Mouse (Mus musculus): ENCODE results near the gene Olfr1002. TPM values are rescaled to one million over a fixed set of nuclear protein-coding genes. Genes with fewer than 3 reads are reported as not detected.
"Not testable (repeated sequence)": the region's sequence is repeated elsewhere in the genome, so short reads cannot be mapped to it uniquely, and the experiment has no call there.

The Olfr1002 gene
- not detected for total RNA-seq (2021)
- long read RNA-seq, experiment 1, result 0 reads
- long read RNA-seq, experiment 2, result 0 reads

DNA sequence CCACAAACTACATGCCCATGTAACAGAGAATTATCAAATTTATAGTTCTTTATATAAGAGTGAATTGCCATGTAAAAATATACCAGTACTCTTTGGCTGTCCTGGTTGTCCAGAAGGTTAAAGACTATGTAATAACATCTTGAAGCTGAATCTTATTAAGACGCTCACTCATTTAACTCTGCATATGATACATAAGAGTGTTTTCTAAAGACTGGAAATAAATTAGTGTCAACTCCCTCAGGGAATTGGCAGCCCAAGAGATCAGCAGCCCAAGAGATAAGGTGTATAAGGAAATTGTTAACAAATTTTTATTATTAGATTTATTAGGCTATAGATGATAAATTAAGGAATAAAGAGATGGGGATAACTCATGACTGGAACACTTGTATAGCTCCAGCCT, at the start of gene Olfr1002:
Olfr1002 (minus strand) TSS at position 101 of the 400 bp plus-strand sequence.
- intact Hi-C loops (cut with DNase I), result no loop called here
- no peak for DNase-seq
- no peak for TF ChIP-seq CTCF (IDR thresholded peaks at IDR 0.05)
- H3K4me3 ChIP-seq, result no peak within 1 kb of the TSS
- no peak within 1 kb of the TSS for H3K27ac ChIP-seq

GRCm38 (mm10) chr2:85689131-85689530, 38.6 kb upstream of the Olfr1002 start, which contains the start of gene Olfr1008:
Olfr1008 (plus strand) TSS chr2:85689431.
- DNase-seq, result no peak
- H3K4me3 ChIP-seq, result no peak within 1 kb of the TSS
- no peak within 1 kb of the TSS for H3K27ac ChIP-seq
- no peak for TF ChIP-seq CTCF (IDR thresholded peaks at IDR 0.05)
- intact Hi-C loops (cut with DNase I), result no loop called here

- Histone ChIP-seq H3K27ac (no peak within 1 kb of the TSS), H3K4me3 (no peak within 1 kb of the TSS)
- TF ChIP-seq CTCF (IDR thresholded peaks at IDR 0.05), result no peak
- no peak for DNase-seq
- intact Hi-C loops (cut with DNase I), result no loop called here
Observed at GRCm38 (mm10) chr2:85678667-85679066, 28.2 kb upstream of the Olfr1002 start, which contains the start of gene Olfr1006. Olfr1006 (minus strand) TSS chr2:85678767.

DNA sequence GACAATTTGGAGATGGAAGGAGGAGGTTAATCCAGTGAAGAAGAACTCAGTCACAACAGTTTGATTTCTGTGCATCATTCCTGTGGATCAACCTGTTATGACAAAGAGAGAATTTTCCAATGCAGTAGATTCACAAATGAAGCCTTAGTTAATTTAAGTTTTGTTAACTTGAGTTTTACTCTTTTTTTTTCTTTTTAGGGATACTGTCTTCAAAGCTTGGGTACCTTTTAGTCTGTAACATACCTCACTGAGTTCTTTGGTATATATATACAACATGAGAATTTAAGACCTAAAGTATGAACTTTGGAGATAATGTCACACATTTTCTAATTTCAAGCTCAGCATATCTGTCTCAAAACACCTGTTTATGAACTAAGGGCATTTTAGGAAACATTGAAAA, 13.9 kb upstream of the Olfr1002 start, which contains the start of gene Olfr154:
Olfr154 (minus strand) TSS at position 101 of the 400 bp plus-strand sequence.
- intact Hi-C loops (cut with DNase I), result not testable (repeated sequence)

DNA sequence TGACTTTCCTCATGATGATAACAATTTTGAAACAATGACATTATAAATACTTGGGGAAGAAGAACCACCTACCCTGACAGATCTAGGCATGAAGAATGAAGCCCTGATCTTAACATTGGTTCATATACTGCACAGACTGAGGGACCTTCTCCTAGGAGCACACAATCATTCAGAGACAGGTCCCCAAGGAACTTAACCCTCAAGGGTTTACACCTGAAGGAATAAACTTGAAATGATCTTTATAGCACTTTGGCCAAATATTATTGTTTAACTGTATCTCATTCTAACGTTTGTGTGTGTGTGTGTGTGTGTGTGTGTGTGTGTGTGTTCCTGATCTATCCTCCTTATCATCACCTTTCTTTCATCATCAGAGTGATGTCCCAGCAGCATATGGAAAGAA, 38.7 kb downstream of the Olfr1002 start, which contains the start of gene Olfr1000:
Olfr1000 (minus strand) TSS at position 101 of the 400 bp plus-strand sequence.
- intact Hi-C loops (cut with DNase I), result no loop called here

More for the DNA sequence above, 13.9 kb upstream of the Olfr1002 start, which contains the start of gene Olfr154:
- DNase-seq, H3K27ac ChIP-seq, H3K4me3 ChIP-seq: not testable (repeated sequence)

More for the DNA sequence above, 38.7 kb downstream of the Olfr1002 start, which contains the start of gene Olfr1000:
- no peak for DNase-seq
- no peak within 1 kb of the TSS for H3K4me3 ChIP-seq
- H3K27ac ChIP-seq, result no peak within 1 kb of the TSS
- TF ChIP-seq CTCF (IDR thresholded peaks at IDR 0.05), result no peak

Other genes with a start within 250 kb of the Olfr1002 start
- not detected for gene Olfr992, start 241.2 kb downstream of the Olfr1002 start, total RNA-seq (2021)
- not detected for gene Olfr993, start 235.8 kb downstream of the Olfr1002 start, total RNA-seq (2021)
- gene Olfr994, start 214.3 kb downstream of the Olfr1002 start, total RNA-seq (2021), result not detected
- not detected for gene Olfr995, start 207.1 kb downstream of the Olfr1002 start, total RNA-seq (2021)
- gene 4833423E24Rik, start 131.7 kb downstream of the Olfr1002 start, total RNA-seq (2021), result not detected
- not detected for gene Olfr996, start 71.5 kb downstream of the Olfr1002 start, total RNA-seq (2021)
- gene Olfr998, start 61.8 kb downstream of the Olfr1002 start, total RNA-seq (2021), result not detected
- gene Olfr1000, start 38.8 kb downstream of the Olfr1002 start, total RNA-seq (2021), result not detected
- not detected for gene Olfr154, start 13.8 kb upstream of the Olfr1002 start, total RNA-seq (2021)
- not detected for gene Olfr1006, start 28.1 kb upstream of the Olfr1002 start, total RNA-seq (2021)
- not detected for gene Olfr1008, start 38.7 kb upstream of the Olfr1002 start, total RNA-seq (2021)
- gene Olfr1009, start 64.7 kb upstream of the Olfr1002 start, total RNA-seq (2021), result not detected
- not detected for gene Olfr1012, start 112.1 kb upstream of the Olfr1002 start, total RNA-seq (2021)
- not detected for gene Olfr1013, start 116.4 kb upstream of the Olfr1002 start, total RNA-seq (2021)
- not detected for gene Olfr1014, start 122.0 kb upstream of the Olfr1002 start, total RNA-seq (2021)
- not detected for gene Olfr1015, start 131.3 kb upstream of the Olfr1002 start, total RNA-seq (2021)
- gene Olfr1016, start 151.8 kb upstream of the Olfr1002 start, total RNA-seq (2021), result not detected
- gene Olfr1018, start 167.8 kb upstream of the Olfr1002 start, total RNA-seq (2021), result not detected
- not detected for gene Olfr1019, start 194.8 kb upstream of the Olfr1002 start, total RNA-seq (2021)
- gene Olfr1020, start 196.3 kb upstream of the Olfr1002 start, total RNA-seq (2021), result not detected
- gene Olfr1022, start 217.9 kb upstream of the Olfr1002 start, total RNA-seq (2021), result not detected
- gene Olfr1023, start 234.9 kb upstream of the Olfr1002 start, total RNA-seq (2021), result not detected

Measured in gastrocnemius, adult 2 months (tissue).